Mouse (Mus musculus) kidney, adult 2 months (tissue): ENCODE measurements around the gene Olfr1280.

Experiments
- CTCF ChIP-seq: fragments of 200-500 bp; conservative IDR thresholded peaks from 2 replicates; pipeline ENCODE4 v1.5.1; 2011; ENCODE audit warnings: low read depth, mild to moderate bottlenecking, control low read depth, low read length, moderate library complexity, mixed read lengths; ENCODE audit not compliant: insufficient read depth, insufficient read length
- POLR2A ChIP-seq: fragments of 200-500 bp; IDR thresholded peaks from one replicate; pipeline ENCODE4 v1.6.1; 2011; ENCODE audit warnings: low read depth, low read length, control low read depth

DNA sequence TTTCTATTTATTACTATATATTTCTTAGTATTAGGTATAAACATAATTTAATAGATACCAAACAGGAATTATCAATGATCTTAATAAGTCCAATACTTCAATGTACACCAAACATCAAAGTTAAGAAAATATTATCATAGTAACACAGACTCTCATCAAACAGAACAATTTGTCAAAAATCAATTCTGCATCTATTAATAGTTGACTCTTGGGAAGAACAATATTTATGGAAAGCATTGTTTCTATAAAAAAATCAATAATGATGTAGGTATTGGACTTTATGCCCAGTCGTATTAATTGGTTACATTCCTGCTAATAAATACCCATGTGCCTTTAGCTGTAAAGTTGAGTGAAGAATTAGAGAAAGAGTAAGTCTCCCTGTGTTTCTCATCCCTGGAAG is 61.4 kb downstream of the Olfr1280 start, which contains the start of gene Olfr1284:
- TF ChIP-seq POLR2A (no peak), CTCF (no peak)
